Mouse (Mus musculus) hindbrain, embryonic 14.5 days (tissue): ENCODE data around the gene Mybphl. TPM values are rescaled to one million over a fixed set of nuclear protein-coding genes. Genes with fewer than 3 reads are reported as not detected.

Experiments
- ATAC-seq: fragments of 200-750 bp; cut with Nextera tagmentation; 2 replicates; pipeline ENCODE4 v1.8.0; 2017; ENCODE audit warnings: moderate number of reproducible peaks, mild to moderate bottlenecking, moderate TSS enrichment, moderate library complexity; ENCODE audit not compliant: low FRiP score
- DNase-seq: peaks from one replicate; pipeline ENCODE4 v3.0.0-alpha.2; 2015; ENCODE audit warnings: low spot score
- H3K27ac ChIP-seq: fragments of 300-500 bp; sonication (generic); 2 replicates; pipeline ENCODE4 v1.5.1; 2014; ENCODE audit warnings: mild to moderate bottlenecking, moderate library complexity
- H3K27me3 ChIP-seq: fragments of 300-500 bp; sonication (generic); 2 replicates; pipeline ENCODE4 v1.6.1; 2014; ENCODE audit warnings: mild to moderate bottlenecking, low read length, mixed read lengths; ENCODE audit not compliant: control insufficient read depth, insufficient read depth
- H3K36me3 ChIP-seq: fragments of 300-500 bp; sonication (generic); replicated peaks from 2 replicates; pipeline ENCODE4 v1.6.1; 2014; ENCODE audit not compliant: control insufficient read depth, insufficient read depth
- H3K4me1 ChIP-seq: fragments of 300-500 bp; sonication (generic); replicated peaks from 2 replicates; pipeline ENCODE4 v1.6.1; 2014; ENCODE audit warnings: antibody characterized with exemption, low read length, mixed read lengths; ENCODE audit not compliant: control insufficient read depth, insufficient read depth
- H3K4me2 ChIP-seq: fragments of 300-500 bp; sonication (generic); replicated peaks from 2 replicates; pipeline ENCODE4 v1.6.1; 2014; ENCODE audit warnings: mild to moderate bottlenecking, moderate library complexity
- H3K4me3 ChIP-seq: fragments of 300-500 bp; sonication (generic); replicated peaks from 2 replicates; pipeline ENCODE4 v1.5.1; 2014; ENCODE audit warnings: mild to moderate bottlenecking, low read length
- H3K9ac ChIP-seq: fragments of 300-500 bp; sonication (generic); 2 replicates; pipeline ENCODE4 v1.6.1; 2014
- H3K9me3 ChIP-seq: fragments of 300-500 bp; sonication (generic); 2 replicates; pipeline ENCODE4 v1.6.1; 2016; ENCODE audit warnings: low read length; ENCODE audit not compliant: control insufficient read depth
- WGBS: fragments of 180-500 bp; shearing (Covaris S2); extraction: QIAGEN DNeasy Blood & Tissue Kit; methylation state at CpG from one replicate; pipeline ENCODE4 v1.1.7; 2014; 5-methylcytosine and 5-hydroxymethylcytosine counted together
- polyA plus RNA-seq: library from polyadenylated mRNA; unstranded; fragments of >200 nt; fragmentation: Nextera tagmentation; extraction: Ambion mirVana; gene quantifications from 2 replicates; pipeline ENCODE4 v1.2.1, GENCODE M21; 2014

Gene Mybphl
- polyA plus RNA-seq, 1 experiment from 2014 or later, result 0.31 TPM

GRCm38 (mm10) chr3:108360894-108361293 lies 3.8 kb upstream of the Mybphl start:
- 0 out of 2 replicates have a peak overlapping the region, but pooled peaks have one; percentile 10 for H3K9ac ChIP-seq
- no peak overlapping the region for H3K4me3 ChIP-seq
- no peak overlapping the region for H3K27ac ChIP-seq
- no peaks in the 10 kb centered on the region for H3K27me3 ChIP-seq
- H3K36me3 ChIP-seq, result peaks cover 38% of the 10 kb centered on the region
- no peak for DNase-seq
- no peaks in the 10 kb centered on the region for H3K9me3 ChIP-seq
- no peak overlapping the region for H3K4me2 ChIP-seq
- H3K4me1 ChIP-seq, result 0 out of 2 replicates have a peak, but pooled peaks cover 4% of the 10 kb centered on the region
- ATAC-seq, result no peak
- WGBS, result 10% methylated on average over 7 of the region's 7 CpGs

- Histone ChIP-seq H3K27me3 (no peaks in the 10 kb centered on the region), H3K9ac (no peak overlapping the region), H3K4me2 (no peak overlapping the region), H3K9me3 (no peaks in the 10 kb centered on the region), H3K4me3 (no peak overlapping the region), H3K4me1 (0 out of 2 replicates have a peak, but pooled peaks cover 4% of the 10 kb centered on the region), H3K36me3 (peaks cover 12% of the 10 kb centered on the region; the same call in 1 of the 2 replicates), H3K27ac (no peak overlapping the region)
- WGBS, result 72% methylated on average over 3 of the region's 3 CpGs
- DNase-seq, result no peak
- no peak for ATAC-seq
Observed at GRCm38 (mm10) chr3:108363626-108364025, 1.1 kb upstream of the Mybphl start.

- Histone ChIP-seq H3K4me1 (no peaks in the 10 kb centered on the region), H3K27ac (no peak overlapping the region), H3K9me3 (no peaks in the 10 kb centered on the region), H3K36me3 (no peaks in the 10 kb centered on the region), H3K27me3 (no peaks in the 10 kb centered on the region), H3K9ac (no peak overlapping the region), H3K4me2 (peak overlapping the region; percentile 32), H3K4me3 (peak overlapping the region; percentile 12; the same call in 1 of the 2 replicates)
- WGBS, result 58% methylated on average over 9 of the region's 9 CpGs
- peak; percentile 38 for DNase-seq
- ATAC-seq, result peak; percentile 47
Observed at GRCm38 (mm10) chr3:108367173-108367572, 2.5 kb downstream of the Mybphl start.

- no peaks in the 10 kb centered on the region for H3K4me1 ChIP-seq
- H3K4me2 ChIP-seq, result peak overlapping the region; percentile 32
- ATAC-seq, result no peak
- 80% methylated on average over 3 of the region's 3 CpGs for WGBS
- H3K9ac ChIP-seq, result no peak overlapping the region
- H3K36me3 ChIP-seq, result no peaks in the 10 kb centered on the region
- no peak overlapping the region for H3K27ac ChIP-seq
- no peaks in the 10 kb centered on the region for H3K27me3 ChIP-seq
- DNase-seq, result no peak
- no peak overlapping the region for H3K4me3 ChIP-seq
- H3K9me3 ChIP-seq, result no peaks in the 10 kb centered on the region
Observed at GRCm38 (mm10) chr3:108367828-108368227, 3.1 kb downstream of the Mybphl start.

DNA sequence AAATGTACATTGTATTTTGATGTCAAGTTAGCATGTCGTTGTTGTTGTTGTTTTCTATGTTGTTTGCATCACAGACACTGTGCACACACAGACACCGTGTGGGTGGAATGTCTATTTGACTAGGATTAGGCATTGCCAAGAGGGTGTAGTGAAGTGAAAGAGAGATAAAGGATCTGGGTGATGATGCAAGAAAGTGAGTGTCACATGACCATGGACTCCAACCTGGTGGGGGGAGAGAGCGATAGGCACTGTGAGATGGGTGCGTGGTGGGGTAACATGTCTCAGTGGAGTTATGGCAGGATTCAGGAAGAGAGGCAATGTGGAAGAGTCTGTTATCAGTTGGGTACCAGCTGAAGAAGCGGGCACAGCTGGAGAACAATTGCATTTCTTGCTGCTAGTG lies 4.0 kb downstream of the Mybphl start:
- Histone ChIP-seq H3K27ac (no peak overlapping the region), H3K36me3 (no peaks in the 10 kb centered on the region), H3K4me1 (no peaks in the 10 kb centered on the region), H3K4me3 (no peak overlapping the region), H3K9me3 (no peaks in the 10 kb centered on the region), H3K9ac (no peak overlapping the region), H3K27me3 (no peaks in the 10 kb centered on the region), H3K4me2 (no peak overlapping the region)
- 85% methylated on average over 5 of the region's 5 CpGs for WGBS
- ATAC-seq (no peak), DNase-seq (no peak)

DNA sequence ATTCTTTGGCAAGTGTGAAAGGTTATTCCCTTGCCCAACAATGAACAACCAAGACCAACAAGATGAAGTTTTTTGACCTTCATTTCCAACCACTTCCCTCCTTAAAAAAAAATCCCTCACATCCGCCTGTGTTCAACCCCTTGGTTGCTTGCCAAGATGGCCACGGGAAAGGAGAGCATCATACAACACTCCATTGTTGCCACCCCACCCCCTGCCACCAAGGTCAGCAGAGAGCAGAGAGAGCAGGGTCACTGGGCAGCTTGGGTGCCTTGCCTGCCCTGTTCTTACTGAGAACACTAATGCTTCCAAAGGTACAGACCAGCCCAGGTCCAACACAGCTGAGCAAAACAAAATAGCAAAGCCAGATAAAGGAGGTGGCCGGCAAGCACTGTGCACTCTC lies 7.6 kb downstream of the Mybphl start:
- no peaks in the 10 kb centered on the region for H3K9me3 ChIP-seq
- H3K36me3 ChIP-seq, result no peaks in the 10 kb centered on the region
- H3K27ac ChIP-seq, result no peak overlapping the region
- ATAC-seq, result no peak
- H3K27me3 ChIP-seq, result no peaks in the 10 kb centered on the region
- WGBS, result 61% methylated on average over 3 of the region's 3 CpGs
- H3K4me1 ChIP-seq, result no peaks in the 10 kb centered on the region
- no peak overlapping the region for H3K9ac ChIP-seq
- H3K4me3 ChIP-seq, result no peak overlapping the region
- no peak for DNase-seq
- H3K4me2 ChIP-seq, result no peak overlapping the region

GRCm38 (mm10) chr3:108372691-108373090 lies 8.0 kb downstream of the Mybphl start:
- Histone ChIP-seq H3K36me3 (no peaks in the 10 kb centered on the region), H3K9me3 (no peaks in the 10 kb centered on the region), H3K4me2 (no peak overlapping the region), H3K9ac (no peak overlapping the region), H3K27me3 (no peaks in the 10 kb centered on the region), H3K27ac (no peak overlapping the region), H3K4me3 (no peak overlapping the region), H3K4me1 (no peaks in the 10 kb centered on the region)
- no peak for ATAC-seq
- DNase-seq, result no peak
- WGBS, result 86% methylated on average over 3 of the region's 3 CpGs

DNA sequence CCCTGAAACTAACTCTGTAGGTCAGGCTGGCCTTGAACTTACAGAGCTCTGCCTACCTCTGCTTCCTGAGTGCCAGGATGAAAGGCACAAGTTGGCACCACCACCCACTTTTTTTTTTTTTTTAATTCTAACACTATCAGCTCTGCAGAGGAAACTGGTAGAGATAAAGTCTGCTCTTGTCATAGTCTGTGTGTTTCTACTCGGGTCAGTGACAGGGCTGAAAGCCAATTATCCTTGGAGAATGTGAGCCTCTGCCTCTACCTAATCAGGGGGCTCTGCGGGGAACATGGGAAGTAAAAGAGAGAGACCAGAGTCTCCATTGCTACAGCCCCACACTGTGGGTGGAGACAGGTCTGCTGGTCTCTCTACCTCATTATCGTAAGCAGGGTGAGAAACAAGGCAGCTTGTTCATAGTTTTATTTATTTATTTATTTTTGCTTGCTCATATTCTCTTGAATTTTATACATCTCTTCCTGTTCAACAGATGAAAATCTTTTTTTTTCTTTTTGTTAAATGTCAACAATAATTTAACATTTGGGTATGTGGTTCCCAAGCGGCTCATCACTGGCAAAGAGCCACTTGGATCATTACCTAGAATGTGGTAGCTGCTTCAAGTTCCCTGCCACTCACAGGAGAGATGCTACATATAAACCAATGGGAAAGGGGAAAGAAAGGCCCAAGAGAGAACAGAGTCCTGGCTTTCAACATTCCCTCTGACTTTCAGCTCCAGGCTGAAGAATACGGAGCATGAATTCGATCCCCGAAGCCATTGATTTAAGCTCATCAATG lies 14.4 kb downstream of the Mybphl start:
- ATAC-seq (no peak), DNase-seq (no peak)
- no peaks in the 10 kb centered on the region for H3K9me3 ChIP-seq
- no peak overlapping the region for H3K9ac ChIP-seq
- WGBS, result 75% methylated on average over 7 of the region's 7 CpGs
- no peak overlapping the region for H3K27ac ChIP-seq
- H3K4me3 ChIP-seq, result no peak overlapping the region
- H3K4me2 ChIP-seq, result no peak overlapping the region
- no peaks in the 10 kb centered on the region for H3K36me3 ChIP-seq
- H3K4me1 ChIP-seq, result peaks cover 3% of the 10 kb centered on the region; the same call in 1 of the 2 replicates
- no peaks in the 10 kb centered on the region for H3K27me3 ChIP-seq

DNA sequence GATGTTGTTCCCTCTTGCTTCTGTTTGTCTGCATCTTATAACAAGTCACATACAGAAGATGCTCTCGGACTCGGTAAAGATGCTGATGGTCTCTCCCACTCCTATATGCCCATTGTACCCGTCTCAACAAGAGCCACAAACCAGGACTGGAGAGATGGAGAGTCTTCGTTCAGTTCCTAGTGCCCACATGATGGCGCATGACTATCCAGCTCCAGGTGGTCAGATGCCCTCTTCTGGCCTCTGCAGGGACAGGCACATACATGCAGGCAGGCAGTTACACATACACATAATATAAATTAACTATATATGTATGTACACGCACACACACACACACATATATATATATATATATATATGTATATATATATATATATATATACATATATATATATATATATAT lies 16.0 kb downstream of the Mybphl start:
- WGBS, result 80% methylated on average over 6 of the region's 6 CpGs
- DNase-seq, result no peak
- Histone ChIP-seq H3K9ac (no peak overlapping the region), H3K27me3 (no peaks in the 10 kb centered on the region), H3K36me3 (no peaks in the 10 kb centered on the region), H3K27ac (no peak overlapping the region), H3K9me3 (no peaks in the 10 kb centered on the region), H3K4me2 (no peak overlapping the region), H3K4me3 (no peak overlapping the region), H3K4me1 (peaks cover 13% of the 10 kb centered on the region; the same call in 1 of the 2 replicates)
- no peak for ATAC-seq
